Mouse (Mus musculus) liver, embryonic 14.5 days (tissue): ENCODE measurements around the gene Stk4.

Experiments
- CTCF ChIP-seq: IDR thresholded peaks from 2 replicates; pipeline ENCODE4 v1.5.1; 2016; ENCODE audit warnings: antibody characterized with exemption, low read depth, control low read depth
- EP300 ChIP-seq: IDR thresholded peaks from 2 replicates; pipeline ENCODE4 v1.6.1; 2016; ENCODE audit warnings: antibody characterized with exemption, low read depth

DNA sequence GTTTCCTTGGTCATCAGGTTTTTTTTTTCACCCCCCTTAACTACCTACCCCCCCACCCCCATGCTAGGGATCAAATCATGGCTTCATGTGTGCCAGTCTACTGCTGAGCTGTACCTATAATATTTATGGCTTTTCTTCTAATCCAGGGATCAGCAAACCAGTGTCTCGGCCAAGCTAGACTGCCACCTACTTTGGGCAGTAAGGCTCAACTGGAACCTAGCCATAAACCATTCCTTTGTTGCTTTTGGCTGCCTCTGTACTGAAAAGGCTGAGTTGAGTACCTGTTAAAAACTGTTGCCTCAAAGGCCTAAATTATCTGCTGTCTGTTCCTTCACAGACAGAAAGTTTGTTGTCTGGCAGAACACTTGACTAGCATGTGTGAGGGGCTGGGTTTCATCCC lies 31.8 kb downstream of the Stk4 start:
- TF ChIP-seq EP300 (no peak), CTCF (no peak)
